Mouse (Mus musculus): Measurements from ENCODE around the gene Col4a3.

The Col4a3 gene

GRCm38 (mm10) chr1:82586713-82587399, at the start of gene Col4a3, which contains the start of gene Col4a4:
Col4a3 (plus strand) TSS chr1:82586921.
Col4a4 (minus strand) TSS chr1:82586849.
- DNase-seq (ENCODE audit: low read depth, low spot score) = no peak

DNA sequence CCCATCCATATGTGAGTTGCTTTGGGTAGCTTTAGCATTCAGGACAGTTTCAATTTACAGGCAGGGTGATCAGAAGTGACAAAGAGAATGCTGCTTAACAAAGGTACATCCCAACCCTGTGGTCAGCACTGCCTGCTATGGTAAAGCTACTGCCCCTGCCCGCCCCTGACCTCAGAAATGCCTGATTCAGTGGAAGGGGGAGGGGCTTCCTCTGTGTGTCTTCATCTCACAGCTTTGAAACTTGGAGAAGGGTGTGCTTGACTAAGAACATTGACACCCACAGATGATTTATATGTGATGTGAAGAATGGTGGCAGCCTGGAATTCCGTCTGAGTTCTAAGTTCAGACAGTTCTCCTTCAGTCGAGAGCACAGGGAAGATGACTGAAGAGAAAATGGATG, 48.9 kb upstream of the Col4a3 start:
- no peak for DNase-seq (ENCODE audit: low read depth, low spot score)

- DNase-seq (ENCODE audit: low read depth, low spot score) = no peak
Observed at GRCm38 (mm10) chr1:82540056-82540455, 46.7 kb upstream of the Col4a3 start.

- DNase-seq (ENCODE audit: low read depth, low spot score) = no peak
Observed at GRCm38 (mm10) chr1:82543934-82544333, 42.8 kb upstream of the Col4a3 start.

DNA sequence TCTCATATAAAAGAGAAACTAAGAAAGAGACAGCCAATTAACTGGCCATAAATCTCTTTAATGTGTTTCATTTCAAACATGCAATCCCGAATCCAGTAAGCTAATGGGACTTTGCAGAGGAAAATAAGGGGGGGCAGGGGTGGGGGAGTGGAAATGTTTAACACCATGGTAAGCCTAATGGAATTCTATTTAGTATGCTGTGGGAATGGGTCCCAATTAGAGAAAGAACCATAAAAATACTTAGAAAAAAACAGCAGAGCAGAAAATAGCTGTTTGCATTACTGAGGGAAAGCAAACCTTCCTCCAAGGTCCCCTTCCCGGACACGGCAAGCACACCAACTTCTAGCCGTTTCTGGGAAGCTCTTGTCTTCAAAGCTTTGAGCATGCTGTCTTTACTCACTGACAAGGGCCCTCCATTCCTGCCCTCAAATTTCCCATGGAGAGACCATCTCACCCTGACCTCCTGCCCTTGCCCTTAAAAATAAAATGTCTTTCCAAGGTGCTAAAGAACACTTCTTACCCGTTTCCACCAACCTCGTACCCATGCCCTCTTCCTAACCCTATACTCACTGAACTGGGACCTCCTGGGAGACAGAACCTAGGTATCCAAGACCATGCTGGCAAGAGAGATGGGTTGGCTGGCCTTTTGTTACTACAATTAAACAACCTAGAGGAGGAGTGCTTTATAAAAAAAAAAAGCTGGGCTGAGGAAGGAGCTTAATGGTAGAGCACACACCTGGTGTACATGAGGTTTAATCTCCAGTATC, 42.1 kb upstream of the Col4a3 start:
- no peak for DNase-seq (ENCODE audit: low read depth, low spot score)

- no peak for DNase-seq (ENCODE audit: low read depth, low spot score)
Observed at GRCm38 (mm10) chr1:82545199-82545960, 41.3 kb upstream of the Col4a3 start.

DNA sequence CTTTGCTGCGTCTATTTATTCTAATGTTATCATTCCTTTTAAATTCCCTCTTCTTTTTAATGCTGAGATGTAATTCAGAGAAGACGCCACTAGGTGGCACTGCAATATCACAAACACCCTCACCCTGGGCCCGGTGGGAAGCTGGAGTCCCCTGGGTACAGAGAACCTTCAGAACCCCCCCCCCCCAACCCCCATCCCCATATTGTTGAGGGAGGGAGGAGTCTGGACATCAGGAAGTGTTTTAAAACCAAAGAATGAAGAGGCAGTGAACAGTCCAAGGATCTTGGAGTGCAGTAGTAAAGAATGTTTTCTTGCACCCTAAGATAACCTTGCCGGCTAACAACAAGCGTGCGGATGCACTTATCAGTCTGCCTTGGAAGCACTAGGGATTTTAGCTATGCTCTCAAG, 32.3 kb upstream of the Col4a3 start:
- DNase-seq (ENCODE audit: low read depth, low spot score) = peak; percentile 45

DNA sequence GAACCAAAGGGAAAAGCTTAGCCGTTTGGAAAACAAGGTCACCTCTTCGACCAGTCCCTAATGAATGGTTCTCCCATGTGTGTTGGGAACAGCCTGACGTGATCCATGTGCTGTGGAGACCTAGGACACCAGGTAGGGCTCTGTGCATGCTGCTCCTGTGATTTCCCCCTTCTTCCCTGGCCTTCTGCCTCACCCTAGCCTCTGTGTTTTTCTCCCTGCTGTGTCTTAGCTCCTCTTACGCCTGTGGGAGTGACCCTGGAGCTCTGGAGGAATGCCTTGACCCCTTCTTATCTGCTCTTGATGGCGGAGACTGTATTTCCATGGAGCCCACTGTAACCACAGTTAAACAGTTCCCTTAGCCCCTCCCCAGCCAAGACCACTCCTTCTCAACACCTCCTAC, 31.8 kb upstream of the Col4a3 start:
- no peak for DNase-seq (ENCODE audit: low read depth, low spot score)

DNA sequence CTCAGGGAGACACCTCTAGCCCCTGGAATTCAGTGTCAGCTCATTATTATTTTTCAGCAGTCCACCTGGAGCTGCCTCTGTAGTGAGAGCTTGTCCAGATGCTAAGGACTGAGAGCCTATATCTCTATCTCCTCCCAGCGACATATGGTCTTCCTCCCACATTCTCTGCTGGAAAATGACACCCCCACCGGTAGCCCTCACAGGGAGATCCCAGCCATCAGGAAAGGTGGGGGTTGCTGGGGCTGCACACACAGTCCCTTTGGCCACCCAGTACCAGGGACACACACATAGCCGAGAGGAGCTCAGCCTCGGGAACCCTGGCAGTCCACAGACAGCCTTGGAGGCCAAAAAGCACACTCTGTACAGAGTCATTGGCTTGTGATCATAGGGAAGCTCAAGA, 26.5 kb upstream of the Col4a3 start:
- DNase-seq (ENCODE audit: low read depth, low spot score) = peak; percentile 36

DNA sequence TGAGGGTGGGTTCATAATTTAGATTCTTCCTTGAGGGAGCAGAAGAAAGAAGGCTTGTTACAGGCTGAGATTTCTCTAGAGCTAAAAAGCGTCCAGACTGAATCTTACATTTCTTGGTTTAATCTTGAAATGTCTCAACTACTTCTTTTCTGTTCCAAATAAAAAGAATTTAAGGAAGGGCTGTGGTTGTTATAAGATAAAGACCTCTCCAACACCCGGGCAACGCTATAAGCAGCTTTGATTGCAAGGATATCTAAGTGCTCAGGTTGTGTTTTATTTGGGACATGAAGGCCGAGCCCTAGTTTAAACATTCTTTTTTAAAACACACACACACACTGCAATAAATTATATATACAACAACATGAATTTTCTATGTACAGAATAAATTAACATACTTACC, 17.3 kb upstream of the Col4a3 start:
- DNase-seq (ENCODE audit: low read depth, low spot score) = no peak

- peak; percentile 10 for DNase-seq (ENCODE audit: low read depth, low spot score)
Observed at GRCm38 (mm10) chr1:82571758-82572157, 15.0 kb upstream of the Col4a3 start.

- no peak for DNase-seq (ENCODE audit: low read depth, low spot score)
Observed at GRCm38 (mm10) chr1:82575681-82576080, 11.0 kb upstream of the Col4a3 start.

DNA sequence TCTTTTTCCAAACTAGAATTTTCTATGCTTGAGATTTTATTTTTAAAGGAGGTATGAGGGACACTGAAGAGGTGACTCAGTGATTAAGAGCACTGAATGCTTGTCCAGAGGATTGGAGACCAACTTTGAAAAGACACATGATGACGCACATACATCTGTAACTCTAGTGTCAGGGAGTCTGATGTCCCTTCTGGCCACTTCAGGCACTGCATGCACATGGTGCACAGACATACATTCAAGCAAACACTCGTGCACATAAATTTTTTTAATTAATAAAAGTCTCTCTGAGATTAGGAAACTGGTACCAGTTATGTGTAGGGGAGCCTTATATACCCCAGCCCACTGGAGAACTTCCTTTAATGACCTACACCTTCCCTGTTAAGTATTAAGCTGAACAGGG, 10.5 kb upstream of the Col4a3 start:
- DNase-seq (ENCODE audit: low read depth, low spot score) = no peak

DNA sequence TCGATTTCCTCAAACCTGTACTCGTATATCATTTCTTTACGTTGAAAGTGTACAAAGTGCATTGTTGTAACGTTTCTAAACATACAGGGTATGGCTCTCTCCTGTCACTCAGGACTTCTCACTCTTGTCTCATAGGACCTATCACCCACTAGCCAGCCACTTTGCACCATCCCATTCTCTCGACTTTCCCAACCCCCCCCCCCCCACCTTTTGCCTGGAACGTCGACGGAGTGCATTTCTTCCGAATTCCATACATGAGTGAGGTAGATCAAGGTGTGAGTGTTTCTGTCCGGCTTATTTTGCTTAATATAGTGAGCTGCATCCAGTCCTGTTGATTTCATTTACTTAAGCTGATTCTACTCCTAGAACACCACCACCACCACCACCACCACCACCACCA, 9.4 kb upstream of the Col4a3 start:
- no peak for DNase-seq (ENCODE audit: low read depth, low spot score)

DNA sequence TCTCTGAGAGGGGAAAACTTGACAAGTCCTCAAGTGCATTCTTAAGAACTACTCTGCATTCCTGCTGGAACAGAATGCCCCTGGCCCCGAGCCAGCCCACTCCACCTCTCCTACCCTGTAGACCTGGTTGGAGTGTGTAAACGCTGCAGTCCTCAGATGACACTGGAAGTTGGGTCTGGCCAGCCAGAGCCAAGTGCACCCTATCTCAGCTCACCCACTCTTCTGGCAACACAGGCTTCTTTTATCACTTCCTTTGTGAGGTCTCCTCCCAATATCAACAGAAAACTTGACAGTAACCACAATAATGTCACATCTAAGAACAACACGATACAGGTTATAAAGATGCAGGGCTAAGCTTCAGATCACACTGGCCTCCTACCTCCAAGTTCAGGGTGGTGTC, 8.8 kb upstream of the Col4a3 start:
- DNase-seq (ENCODE audit: low read depth, low spot score) = no peak

DNA sequence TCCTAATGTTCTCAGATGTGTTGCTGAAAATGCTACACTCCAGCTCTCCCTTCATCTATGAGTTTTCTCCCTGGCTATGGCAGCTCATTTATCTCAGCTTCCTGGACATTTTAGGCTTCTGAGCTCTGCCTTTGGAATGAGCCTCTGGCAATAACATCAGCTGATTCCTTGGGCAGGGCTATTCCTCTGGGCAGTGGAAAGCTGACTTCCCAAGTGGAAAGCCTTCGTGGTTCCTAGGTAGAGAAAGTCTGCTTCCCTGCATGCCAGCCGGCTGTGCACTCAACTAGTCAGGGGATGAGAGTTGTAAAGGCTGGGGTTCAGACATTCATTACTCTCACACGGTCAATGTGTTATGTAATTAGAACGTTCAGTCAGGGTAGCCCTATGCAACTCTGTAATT, 8.4 kb upstream of the Col4a3 start:
- DNase-seq (ENCODE audit: low read depth, low spot score) = no peak

- DNase-seq (ENCODE audit: low read depth, low spot score) = no peak
Observed at GRCm38 (mm10) chr1:82585981-82586380, 740 bp upstream of the Col4a3 start.

GRCm38 (mm10) chr1:82590266-82590665, 3.5 kb downstream of the Col4a3 start:
- DNase-seq (ENCODE audit: low read depth, low spot score) = no peak

DNA sequence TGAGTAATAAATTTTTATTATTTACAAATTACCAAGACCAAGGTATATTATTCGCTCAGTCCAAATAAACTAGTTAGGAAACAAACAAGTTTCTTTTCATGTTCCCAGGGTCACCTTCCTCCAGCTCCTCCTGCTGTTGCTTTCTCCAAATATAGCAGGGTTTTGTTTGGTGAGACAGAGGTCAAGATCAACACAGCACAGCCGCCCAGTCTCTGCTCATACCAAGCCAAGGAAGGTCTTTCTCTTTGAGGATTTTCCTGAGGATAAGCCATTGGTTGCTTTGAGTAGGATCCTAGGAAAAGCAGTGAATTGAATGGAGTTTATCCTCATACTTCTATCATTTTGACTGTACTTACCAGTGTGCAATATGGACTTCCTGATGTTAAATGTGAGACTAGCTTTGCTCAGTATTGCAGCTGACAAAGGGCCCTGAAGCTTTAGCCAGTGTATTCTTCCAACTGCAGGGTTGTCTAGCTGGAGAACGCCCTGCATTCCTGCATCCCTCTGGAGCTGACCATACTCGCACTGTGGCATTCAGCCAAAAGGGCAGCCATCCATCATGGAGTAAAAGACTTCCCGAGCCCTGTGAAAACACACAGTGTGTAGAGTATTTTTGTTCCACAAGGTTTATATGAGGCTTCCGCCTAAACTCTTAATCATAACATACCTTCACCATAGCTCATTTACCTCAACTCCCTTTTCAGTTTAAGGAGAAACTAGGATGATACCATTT, 10.3 kb downstream of the Col4a3 start:
- no peak for DNase-seq (ENCODE audit: low read depth, low spot score)

GRCm38 (mm10) chr1:82603198-82603950, 16.7 kb downstream of the Col4a3 start:
- DNase-seq (ENCODE audit: low read depth, low spot score) = no peak

DNA sequence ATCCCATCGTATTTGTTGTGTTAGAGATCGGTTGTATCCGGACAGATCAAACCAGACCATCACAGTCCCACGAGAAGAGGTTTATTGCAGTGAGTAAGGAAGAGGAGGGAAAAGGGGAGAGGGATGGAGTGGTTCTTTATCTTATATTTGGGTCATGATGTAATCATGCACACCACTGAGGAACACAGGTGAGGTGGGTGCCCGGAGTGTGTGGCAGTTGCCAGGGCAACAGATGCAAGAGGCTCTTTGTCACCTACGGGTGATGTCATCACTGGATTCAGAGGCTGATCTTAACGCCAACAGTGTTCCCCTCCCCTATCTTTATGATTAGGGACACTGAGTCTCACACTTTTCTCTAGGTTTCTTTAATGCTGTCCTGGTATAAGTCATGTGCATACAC, 18.6 kb downstream of the Col4a3 start:
- DNase-seq (ENCODE audit: low read depth, low spot score) = no peak
